ENCODE assay signal across 16 mouse cellular contexts in genomic region chr11:86539716-86540475, GRCm38 (mm10). TPM values are rescaled to one million over a fixed set of nuclear protein-coding genes. Genes with fewer than 3 reads are reported as not detected.
DNase-seq lines count a peak whose midpoint lies in the region.
"Had no signal": no experiment of that assay in that cellular context is flagged by ENCODE, and none has a peak within 500 bp of the region (broad histone marks: within the 10 kb centered on the region; RNA-seq: fewer than 3 reads in every experiment).

No protein-coding gene starts in this region.

- DNase-seq in heart, adult 11 months = peak; percentile 48
- DNase-seq in heart, postnatal 10 days = no peak
- peak; percentile 13 for DNase-seq in lung, postnatal 36 days
- no peak for DNase-seq in lung, postnatal 4 days
- DNase-seq in adipocyte (ENCODE audit: low spot score) = peak; percentile 62
- DNase-seq in testis, postnatal 10 days (ENCODE audit: low spot score) = no peak
- DNase-seq: adrenal gland, postnatal 14 days; B cell, adult 2 months; cerebellum, adult 11-12 months; cerebellum, adult 8-10 months; cerebellum, postnatal 10 days; cerebellum, postnatal 36 days; embryo, embryonic 11 days; gastrocnemius, postnatal 25 days; heart, adult 2 months; heart, postnatal 4 days had no signal

- intact Hi-C loops in heart, postnatal 10 days (cut with DNase I) = no loop called here

RNA-seq across cellular contexts. Expression of gene Rps6kb1, which starts 4.7 kb away (rescaled TPM):
- 10 to 100 TPM; 26.0 to 29.2 TPM for total RNA-seq in heart, postnatal 10 days (2021)

RNA-seq across cellular contexts. Expression of gene Tubd1, which starts 4.9 kb away (rescaled TPM):
- total RNA-seq in heart, postnatal 10 days (2021) = 1 to 10 TPM; 5.5 to 6.2 TPM

RNA-seq across cellular contexts. Expression of gene Rnft1, which starts 55.4 kb away (rescaled TPM):
- 10 to 100 TPM; 27.2 to 33.0 TPM for total RNA-seq in heart, postnatal 10 days (2021)

Comparison
In these comparisons a context has a peak if more than half of its experiments do, and no peak if none do; other contexts are left out.
1. DNase-seq: peak in heart, adult 11 months (single experiment), lung, postnatal 36 days (single experiment) and adipocyte (single experiment); none in heart, postnatal 10 days (0 of 2), lung, postnatal 4 days (0 of 2) and testis, postnatal 10 days (single experiment).